Mouse (Mus musculus): ENCODE measurements around the gene Ophn1. TPM values are rescaled to one million over a fixed set of nuclear protein-coding genes. Genes with fewer than 3 reads are reported as not detected.

Ophn1 gene
- polyA plus RNA-seq, 1 experiment, result 10.7 TPM

Other genes with a start within 250 kb of the Ophn1 start
- gene Yipf6, start 45.3 kb upstream of the Ophn1 start, polyA plus RNA-seq (2012; rRNA removed), result 27.2 and 31.5 TPM in 2 replicates
- gene Stard8, start 112.2 kb upstream of the Ophn1 start, polyA plus RNA-seq (2012; rRNA removed), result 15.0 and 15.7 TPM in 2 replicates
- 22.2 and 23.2 TPM in 2 replicates for gene Efnb1, start 245.1 kb upstream of the Ophn1 start, polyA plus RNA-seq (2012; rRNA removed)